Mouse (Mus musculus): ENCODE results near the gene Pcbp3.

GRCm38 (mm10) chr10:76734979-76735378, 226.7 kb downstream of the Pcbp3 start:
- TF ChIP-seq RAD21 (IDR thresholded peaks at IDR 0.05; ENCODE audit: low read depth, low read length) (peak; percentile 95), ZC3H11A (IDR thresholded peaks at IDR 0.05; ENCODE audit: low read depth, low read length) (no peak), CTCF (conservative IDR thresholded peaks at IDR 0.05 in 1 of 2, IDR thresholded peaks at IDR 0.05 in 1 of 2; ENCODE audit: low read depth in 2 of 2, low read length in 2 of 2) (peak; percentile 62 to 92), ZNF384 (IDR thresholded peaks at IDR 0.05; ENCODE audit: low read depth, low read length) (no peak), MAX (IDR thresholded peaks at IDR 0.05; ENCODE audit: low read length) (no peak), POLR2A (IDR thresholded peaks at IDR 0.05; ENCODE audit: low read depth, low read length) (no peak), BHLHE40 (IDR thresholded peaks at IDR 0.05; ENCODE audit: low read depth, low read length) (peak; percentile 88), HCFC1 (IDR thresholded peaks at IDR 0.05; ENCODE audit: low read depth, low read length) (no peak), TBP (conservative IDR thresholded peaks at IDR 0.05; ENCODE audit: low read depth, low read length) (no peak), GABPA (IDR thresholded peaks at IDR 0.05; ENCODE audit: insufficient replicate concordance, low read depth, low read length) (no peak)

Data from CH12.LX (cell line).